Mouse (Mus musculus) 416B (cell line): ENCODE measurements around the gene Gm5741.

Experiments used
- DNase-seq: peaks from one replicate; pipeline ENCODE4 v3.0.0; 2011; ENCODE audit warnings: low read depth

Gm5741 gene

DNA sequence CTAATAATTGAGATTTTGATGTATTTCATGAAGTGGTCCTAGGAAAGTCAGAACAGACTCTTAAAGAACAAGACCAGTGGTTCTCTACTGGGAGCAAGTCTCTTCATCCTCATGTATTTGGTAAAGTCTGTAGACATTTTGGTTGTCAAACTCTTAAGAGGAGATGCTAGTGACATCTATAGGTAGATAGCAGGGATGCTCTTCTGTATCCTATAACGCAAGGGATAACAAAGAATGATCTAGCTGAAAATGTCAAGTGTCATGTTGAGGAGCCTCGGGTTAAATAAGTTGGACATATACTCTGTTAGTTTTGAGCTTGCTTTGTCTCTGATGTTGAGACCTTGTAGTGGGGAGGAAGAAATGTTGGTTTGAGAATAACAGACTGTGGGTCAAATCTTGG, 39.9 kb downstream of the Gm5741 start:
- peak; percentile 44 for DNase-seq

DNA sequence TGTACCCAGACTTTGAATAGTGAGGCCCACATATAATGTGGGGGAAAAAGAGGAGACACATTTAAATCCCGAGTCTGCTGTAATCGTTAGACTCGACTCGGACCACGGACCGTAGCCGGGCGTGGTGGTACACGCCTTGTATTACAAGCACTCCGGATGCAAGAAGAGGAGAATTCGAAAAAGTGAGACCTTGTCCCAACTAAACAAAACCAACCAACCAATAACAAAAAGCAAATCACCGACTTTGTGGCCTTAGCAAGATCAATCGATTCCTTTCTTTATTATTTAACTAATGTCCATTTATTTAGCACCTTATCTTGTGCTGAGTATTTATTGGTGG, 40.3 kb downstream of the Gm5741 start:
- peak; percentile 34 for DNase-seq

GRCm38 (mm10) chr8:85026670-85027515, 40.9 kb downstream of the Gm5741 start, which contains the start of gene Trir:
Trir (plus strand) TSS chr8:85026823.
- peak; percentile 97 for DNase-seq

GRCm38 (mm10) chr8:85025098-85025932, 42.5 kb downstream of the Gm5741 start, which contains the start of gene Asna1:
Asna1 (minus strand) TSS chr8:85025281.
- DNase-seq: peak; percentile 98

- no peak for DNase-seq
Observed at GRCm38 (mm10) chr8:85023846-85024245, 43.9 kb downstream of the Gm5741 start.

DNA sequence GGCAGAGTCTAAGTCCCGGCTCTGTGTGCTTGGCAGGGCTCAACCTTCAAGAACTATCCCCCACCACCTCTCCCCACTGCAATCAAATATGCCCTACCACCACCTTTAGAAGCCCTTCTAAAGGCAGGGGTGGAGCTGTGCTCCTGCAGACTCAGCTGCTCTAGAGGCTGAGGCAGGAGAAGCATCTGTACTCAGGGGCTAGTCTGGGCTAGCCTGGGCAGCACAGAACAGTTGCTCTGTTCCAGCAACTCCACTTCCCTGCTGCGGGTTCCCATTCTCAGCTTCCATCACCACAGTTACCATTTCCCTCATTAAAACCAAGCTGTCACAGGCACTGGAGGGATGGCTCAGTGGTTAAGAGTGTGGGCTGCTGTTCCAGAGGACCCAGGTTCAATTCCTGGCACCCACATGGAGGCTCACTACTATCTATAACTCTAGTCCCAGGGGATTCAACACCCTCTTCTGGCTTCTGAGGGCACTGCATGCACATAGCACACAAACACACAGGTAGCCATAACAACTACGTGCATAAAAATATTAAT, 46.2 kb downstream of the Gm5741 start:
- DNase-seq: no peak
